Mouse (Mus musculus): Measurements from ENCODE around the gene Fibp. TPM values are rescaled to one million over a fixed set of nuclear protein-coding genes. Genes with fewer than 3 reads are reported as not detected.
A peak's percentile ranks its signal among the peaks of the same experiment; 100 is the strongest.

Fibp gene
- total RNA-seq, 2 experiments from 2014 or later = 87.2 to 95.1 TPM

DNA sequence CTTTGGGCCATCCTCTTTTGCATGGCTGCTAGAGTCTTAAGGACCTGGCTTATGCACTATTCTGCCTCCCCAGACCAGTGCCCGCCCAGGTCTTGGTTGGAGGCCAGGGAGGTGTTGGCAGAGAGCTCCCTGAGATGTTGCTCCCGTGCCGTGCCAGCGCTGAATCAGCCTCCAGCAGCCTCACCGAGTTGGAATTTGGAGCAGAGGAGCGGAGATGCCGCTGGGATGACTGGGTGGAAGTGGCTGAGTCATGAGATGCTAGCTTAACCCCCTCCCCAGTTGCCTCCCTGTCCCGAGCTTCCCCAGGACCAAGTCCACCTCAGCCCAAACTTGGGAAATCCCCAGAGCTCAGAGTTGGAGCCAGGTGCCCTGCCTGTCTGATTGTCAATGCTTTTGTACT is 30.6 kb upstream of the Fibp start:
- intact Hi-C loops (cut with DNase I) = no loop called here
- no peak for DNase-seq (ENCODE audit: low spot score in 2 of 2)

DNA sequence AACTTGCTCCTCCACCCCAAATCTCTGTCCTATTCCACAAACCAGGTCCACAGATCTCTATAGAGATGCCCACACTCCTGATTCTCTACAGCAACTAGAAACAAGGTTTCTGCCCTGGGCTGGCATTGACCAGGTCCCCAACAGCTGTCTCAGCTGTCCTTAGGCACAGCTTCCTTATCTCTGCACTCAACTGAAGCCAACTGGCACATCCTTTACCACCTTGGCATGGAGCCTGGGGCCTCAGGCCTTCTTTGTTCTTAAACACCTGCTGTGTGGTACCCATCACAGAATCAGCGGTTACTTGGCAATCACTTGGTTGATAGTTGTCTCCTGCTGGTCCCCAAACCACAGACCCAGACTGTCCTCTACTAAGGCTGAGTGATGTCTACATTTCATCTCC is 30.0 kb upstream of the Fibp start:
- DNase-seq (ENCODE audit: low spot score in 2 of 2) = no peak
- intact Hi-C loops (cut with DNase I) = no loop called here

DNA sequence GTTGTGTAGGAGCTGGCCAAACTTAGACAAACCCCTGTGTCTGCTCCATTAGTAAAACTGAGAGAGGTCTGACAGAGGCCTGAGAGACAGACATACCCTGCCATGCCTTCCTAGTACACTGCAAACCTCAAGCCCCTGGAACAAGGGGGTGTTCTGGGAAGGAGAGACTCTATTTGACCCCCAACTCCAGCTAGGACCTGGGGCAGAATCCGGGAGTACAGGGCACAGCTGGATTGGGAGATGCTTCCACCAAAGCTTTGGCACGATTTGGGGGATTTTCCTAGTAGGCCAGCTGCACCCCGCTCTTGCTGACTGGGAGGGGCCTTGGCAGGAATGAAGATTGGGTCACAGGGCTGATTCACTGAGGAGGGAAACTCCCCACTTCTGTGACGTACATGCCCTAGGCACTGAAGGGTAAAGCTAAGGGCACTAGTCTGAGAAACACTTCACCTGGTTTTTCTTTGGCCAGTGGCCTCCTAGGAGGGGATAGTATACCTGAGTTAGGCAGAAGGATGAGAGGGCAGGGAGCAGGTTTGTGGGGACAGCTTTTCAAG is 28.4 kb upstream of the Fibp start:
- intact Hi-C loops (cut with DNase I) = no loop called here
- DNase-seq (ENCODE audit: low spot score in 2 of 2) = no peak

DNA sequence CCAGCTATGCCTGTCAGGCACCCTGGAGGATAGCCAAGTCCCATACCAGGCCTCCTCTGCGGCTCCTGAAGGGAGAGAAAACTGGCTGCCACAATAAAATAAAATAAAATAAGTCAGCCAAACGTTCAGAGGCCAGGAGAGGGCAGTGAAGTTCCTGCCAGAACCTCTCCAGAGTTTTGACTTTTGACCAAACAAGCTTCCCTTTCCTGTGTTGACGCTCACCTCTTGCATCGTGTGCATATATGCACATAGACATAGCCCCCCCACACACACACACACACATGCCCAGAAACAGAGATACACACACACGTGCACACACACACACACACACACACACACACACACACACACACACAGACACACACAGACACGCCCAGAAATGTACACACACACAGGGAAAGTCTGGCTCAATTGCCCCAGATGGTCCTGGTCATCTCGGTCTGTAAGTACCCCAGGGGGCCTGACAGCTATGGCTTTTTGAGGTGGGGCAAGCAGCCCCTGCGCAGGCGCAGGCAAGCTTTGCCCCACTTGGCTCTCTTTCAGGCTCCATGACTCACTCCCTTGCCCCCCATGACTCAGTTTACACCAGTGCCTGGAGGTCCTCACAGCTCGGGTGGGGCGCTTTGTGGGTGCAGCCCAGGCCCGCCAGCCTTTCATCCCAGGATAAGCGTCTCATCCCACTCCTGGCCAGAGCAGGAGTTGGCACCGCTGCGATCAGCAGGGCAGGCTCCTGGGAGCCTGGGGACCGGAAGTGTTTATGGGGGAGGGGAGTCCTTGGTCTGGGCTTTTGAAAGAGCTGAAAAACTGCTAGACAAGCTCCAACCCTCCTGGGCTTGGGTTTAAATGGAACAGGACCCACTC is 27.2 kb upstream of the Fibp start:
- intact Hi-C loops (cut with DNase I) = no loop called here
- DNase-seq (ENCODE audit: low spot score in 2 of 2) = no peak

DNA sequence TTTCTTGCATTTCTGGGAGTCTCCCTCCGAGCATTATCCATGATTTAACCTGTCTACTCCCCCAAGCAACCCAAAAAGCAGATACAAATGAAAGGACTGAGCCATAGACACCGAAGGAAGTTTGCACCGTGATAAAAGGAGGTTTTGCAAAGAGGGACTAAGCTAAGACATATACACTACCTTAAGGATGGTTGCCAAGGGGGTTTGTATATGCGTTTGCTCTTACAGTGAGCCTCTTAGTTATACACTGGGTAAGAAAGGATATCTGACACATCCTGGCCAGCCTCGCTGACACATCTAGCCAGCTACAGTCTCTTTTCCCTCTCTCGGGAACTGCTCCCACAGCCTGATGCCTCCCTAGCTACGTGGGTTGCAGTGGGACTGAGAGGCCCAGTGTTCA is 26.5 kb upstream of the Fibp start:
- no peak for DNase-seq (ENCODE audit: low spot score in 2 of 2)
- intact Hi-C loops (cut with DNase I) = no loop called here

DNA sequence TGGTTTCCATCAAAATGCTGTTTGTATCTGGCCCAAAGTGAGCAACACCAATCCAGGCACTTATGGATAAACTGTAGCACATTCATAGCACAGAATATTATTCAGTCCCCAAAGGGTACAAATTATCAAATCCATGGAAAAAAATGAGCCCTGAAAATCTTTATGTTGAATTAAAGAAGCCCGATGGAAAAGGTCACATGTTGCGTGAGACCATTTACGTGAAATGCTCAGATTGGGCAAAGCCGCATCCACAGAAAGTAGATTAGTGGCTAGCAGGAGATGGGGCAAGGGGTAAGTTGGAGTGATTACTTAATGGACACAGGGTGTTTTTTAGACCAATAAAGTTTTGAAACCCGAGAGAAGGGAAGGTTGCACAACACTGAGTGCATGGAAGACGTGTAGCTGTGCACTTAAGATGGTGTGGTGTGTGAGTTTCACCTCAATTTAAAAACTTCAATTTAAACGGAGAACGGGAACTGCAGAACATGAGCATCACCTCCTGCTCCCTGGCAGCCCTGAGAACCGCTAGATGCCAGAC is 16.0 kb upstream of the Fibp start:
- intact Hi-C loops (cut with DNase I) = no loop called here
- no peak for DNase-seq (ENCODE audit: low spot score in 2 of 2)

DNA sequence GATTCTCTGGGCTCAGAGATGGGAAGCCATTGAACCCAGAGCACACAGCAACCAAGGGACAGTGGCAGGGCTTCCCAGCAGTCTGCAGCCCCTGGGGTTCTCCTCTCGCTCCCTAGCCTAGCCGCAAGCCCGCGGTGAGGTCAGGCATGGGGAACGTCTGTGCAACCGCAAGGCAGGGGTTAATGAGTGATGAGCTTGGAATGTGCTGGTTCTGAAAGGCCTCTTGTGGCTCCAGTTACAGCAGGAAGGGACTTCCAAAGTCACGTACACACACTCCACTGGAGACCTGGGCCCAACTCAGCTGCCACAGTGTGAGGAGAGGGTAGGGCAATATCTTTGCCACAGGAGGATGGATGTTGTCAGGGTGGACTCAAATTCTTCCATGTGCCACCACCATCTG is 15.5 kb upstream of the Fibp start:
- intact Hi-C loops (cut with DNase I) = no loop called here
- no peak for DNase-seq (ENCODE audit: low spot score in 2 of 2)

DNA sequence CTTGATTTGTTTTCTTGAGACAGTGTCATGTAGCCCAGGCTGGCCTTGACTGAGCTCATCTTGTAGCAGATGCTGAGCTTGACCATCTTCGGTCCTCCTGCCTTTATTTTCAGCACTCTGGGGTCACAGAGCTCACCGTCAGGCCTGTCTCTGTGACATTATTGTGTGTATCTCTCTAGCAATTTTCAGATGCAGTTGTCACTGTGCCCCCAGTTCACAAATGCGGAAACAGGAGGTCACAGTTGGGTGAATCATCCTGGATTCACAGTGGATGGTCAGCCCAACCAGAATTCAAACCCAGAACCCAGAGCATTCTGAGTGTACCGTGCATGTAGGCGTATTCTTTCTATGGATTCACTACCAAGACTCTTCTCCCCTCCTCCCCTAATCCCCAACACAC is 14.7 kb upstream of the Fibp start:
- intact Hi-C loops (cut with DNase I) = no loop called here
- DNase-seq (ENCODE audit: low spot score in 2 of 2) = no peak

DNA sequence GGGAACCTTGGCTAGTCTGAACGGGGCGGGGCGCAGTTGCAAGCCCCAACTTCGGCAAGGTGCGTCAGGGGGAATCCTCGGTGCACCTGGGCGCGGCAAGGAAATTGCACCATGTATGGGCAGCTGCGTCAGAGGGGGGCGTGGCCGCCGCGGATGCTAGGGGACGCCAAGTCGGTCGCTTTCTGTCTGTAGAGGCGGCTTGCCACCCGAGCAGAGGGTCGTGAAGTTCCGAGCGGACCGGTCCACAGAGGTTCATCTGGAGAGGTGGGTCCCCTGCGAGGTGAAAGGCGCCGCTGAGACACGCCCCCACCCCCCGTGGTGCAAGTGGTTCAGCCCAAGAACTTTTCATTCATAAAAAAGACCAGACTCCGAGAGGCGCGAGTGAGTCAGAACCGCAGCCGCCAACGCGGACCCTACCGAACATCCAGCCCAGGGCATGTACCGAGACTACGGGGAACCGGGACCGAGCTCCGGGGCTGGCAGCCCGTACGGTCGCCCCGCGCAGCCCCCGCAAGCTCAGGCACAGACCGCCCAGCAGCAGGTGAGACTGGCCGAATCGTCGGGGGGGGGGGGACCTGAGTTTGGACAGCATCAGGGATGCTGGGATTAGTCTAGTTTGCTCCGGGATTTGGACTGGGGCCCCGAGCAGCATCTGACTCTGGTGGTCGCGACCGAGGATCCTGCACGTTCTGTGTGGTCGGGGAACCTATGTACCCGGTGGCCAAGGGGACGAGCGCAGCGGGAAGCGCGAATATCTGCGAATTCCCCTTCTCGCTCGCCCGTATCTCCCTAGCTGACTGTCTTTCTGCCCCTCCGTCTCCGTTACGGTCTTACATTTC is 12.7 kb upstream of the Fibp start, which contains the start of gene Fosl1:
Fosl1 (plus strand) TSS at position 33 of the 839 bp plus-strand sequence.
- intact Hi-C loops (cut with DNase I) = no loop called here
- DNase-seq (ENCODE audit: low spot score in 2 of 2) = peak; percentile 70 to 75

DNA sequence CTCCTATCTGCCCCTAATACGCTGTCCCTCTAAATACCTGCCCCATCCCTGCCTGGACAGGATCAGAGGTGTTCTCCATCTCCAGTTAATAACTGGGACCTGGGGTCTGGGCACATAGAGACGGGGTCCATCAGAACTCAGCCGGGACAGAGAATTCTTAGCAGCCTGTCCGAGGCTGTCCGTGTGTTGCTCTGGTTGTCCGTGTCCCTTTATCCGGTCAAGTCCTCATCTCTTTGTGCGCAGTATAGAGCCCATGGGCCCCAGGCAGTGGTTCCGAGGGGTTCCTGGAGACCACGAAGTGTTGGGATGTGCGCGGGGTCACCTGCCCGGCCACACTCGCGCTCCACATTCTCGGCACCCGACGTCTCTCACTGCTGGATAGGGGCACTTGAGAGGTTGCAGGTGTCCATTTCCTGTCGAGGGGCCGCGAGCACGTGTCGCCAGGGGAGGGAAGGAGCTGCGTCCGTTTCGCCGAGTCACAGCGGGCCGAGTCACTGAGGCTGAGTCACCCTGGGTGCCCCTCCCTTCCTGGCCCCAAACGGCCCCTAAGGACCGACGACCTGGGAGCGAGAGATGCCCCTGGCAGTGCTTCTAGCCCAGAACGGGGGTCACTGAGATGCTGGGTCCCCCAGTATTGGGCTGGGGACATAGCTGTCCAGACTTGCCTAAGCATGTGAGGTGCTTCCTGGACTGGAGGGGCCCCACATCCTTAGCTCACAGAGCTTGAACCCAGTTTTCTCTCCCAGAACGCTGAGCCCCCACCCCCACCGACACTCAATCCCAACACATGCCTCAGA is 11.9 kb upstream of the Fibp start:
- DNase-seq (ENCODE audit: low spot score in 2 of 2) = no peak
- intact Hi-C loops (cut with DNase I) = no loop called here

DNA sequence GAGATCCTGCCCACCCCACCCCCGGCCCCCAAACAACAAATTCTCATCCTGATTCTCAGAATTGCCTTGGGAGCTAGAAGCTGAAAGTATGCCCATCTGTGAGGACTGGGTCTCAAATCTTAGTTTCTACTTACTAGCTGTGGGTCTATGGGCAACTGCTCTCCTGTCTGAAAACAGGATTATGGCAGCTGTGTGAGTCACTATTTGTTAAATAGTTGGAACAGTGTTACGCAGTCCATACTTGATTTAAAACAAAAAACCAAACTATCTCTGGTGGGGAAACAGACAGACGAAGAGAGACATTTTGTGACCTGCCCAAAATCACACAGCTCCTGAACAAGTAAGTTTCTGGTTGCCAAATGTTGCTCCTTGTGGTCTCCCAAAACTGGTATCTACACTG is 10.7 kb upstream of the Fibp start:
- no peak for DNase-seq (ENCODE audit: low spot score in 2 of 2)
- intact Hi-C loops (cut with DNase I) = no loop called here

DNA sequence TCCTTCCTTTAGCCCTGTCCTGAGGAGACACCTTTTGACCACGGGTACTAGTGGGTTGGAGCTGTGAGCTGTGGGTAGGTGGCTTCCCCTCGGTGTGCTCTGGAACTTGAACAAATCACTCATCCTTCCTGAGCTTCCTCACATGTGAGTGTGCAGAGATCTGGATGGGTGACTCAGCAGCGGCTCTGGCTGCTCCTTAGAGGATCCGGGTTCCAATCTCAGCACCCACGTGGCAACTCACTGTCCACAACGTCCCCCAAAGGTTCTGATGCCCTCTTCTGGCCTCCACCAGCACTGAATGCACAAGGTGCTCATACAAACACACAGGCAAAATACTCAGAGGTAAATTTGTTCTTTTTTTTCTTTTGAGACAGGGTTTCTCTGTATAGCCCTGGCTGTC is 8.6 kb upstream of the Fibp start:
- DNase-seq (ENCODE audit: low spot score in 2 of 2) = no peak
- intact Hi-C loops (cut with DNase I) = no loop called here

DNA sequence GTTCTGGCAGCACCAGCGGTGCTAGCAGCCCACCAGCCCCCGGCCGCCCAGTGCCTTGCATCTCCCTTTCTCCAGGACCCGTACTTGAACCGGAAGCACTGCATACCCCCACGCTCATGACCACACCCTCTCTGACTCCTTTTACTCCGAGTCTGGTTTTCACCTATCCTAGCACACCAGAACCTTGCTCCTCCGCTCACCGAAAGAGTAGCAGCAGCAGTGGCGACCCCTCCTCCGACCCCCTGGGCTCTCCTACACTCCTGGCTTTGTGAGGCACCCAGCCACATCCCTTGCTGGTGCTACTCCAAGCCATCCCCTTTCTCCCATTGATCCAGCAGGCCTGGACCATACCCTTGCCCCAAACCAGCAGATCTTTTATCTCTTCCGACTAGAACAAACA is 5.4 kb upstream of the Fibp start:
- no peak for DNase-seq (ENCODE audit: low spot score in 2 of 2)
- intact Hi-C loops (cut with DNase I) = no loop called here

DNA sequence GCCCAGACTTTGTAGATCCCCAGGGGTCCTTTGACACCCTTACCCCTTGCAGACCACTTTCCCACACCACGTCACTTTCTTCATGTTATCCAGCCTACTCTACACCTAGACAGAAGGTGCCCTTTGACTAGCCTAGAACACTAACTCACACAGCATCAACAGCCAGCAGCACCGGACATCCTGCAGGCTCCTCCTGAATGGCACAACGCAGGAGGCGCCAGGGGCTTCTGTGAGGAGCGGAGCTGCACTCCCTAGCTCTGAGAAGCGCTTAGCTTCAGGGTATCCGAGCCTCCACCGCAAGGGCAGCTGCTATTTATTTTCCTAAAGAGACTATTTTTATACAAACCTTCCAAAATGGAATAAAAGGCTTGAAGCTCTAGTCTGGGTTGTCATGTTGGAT is 4.8 kb upstream of the Fibp start:
- DNase-seq (ENCODE audit: low spot score in 2 of 2) = no peak
- intact Hi-C loops (cut with DNase I) = no loop called here

DNA sequence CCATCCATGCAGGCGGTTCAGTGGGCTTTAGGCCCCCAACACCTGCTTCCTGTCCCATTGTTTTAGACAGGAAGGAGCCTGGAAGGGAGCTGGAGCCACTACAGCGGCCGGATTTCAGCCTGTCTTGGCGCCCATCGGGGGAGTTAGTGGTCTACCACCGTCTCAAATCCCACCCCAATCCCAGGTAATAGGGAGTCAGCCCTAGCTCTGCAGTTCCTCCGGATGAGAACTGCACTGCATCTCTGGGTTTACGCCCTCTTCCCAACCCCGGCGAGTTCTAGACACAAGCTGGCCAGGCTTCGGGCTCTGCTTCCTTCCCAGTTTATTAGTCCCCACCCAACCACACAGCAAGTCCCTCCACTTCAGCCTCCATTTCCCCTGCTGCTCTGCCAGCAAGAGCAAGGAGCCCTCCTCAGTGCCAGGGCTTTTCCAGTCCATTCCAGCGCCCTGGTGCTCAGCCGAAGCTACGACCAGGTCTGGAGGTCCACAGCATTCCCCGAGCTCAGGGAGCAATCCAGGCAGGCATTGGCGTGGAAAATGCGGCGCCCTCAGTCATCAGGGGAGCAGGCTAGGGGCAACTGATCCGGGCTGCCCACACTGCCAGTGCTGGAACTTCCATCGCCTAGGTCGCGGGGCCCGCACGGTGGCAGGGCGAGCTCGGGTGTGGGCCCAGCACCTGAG is 4.0 kb upstream of the Fibp start:
- DNase-seq (ENCODE audit: low spot score in 2 of 2) = no peak
- intact Hi-C loops (cut with DNase I) = loop anchor here (2.0 kb wide), 2 partner anchors 32 kb away; partner anchors contain the start of genes AI837181, Drap1 and Mus81

DNA sequence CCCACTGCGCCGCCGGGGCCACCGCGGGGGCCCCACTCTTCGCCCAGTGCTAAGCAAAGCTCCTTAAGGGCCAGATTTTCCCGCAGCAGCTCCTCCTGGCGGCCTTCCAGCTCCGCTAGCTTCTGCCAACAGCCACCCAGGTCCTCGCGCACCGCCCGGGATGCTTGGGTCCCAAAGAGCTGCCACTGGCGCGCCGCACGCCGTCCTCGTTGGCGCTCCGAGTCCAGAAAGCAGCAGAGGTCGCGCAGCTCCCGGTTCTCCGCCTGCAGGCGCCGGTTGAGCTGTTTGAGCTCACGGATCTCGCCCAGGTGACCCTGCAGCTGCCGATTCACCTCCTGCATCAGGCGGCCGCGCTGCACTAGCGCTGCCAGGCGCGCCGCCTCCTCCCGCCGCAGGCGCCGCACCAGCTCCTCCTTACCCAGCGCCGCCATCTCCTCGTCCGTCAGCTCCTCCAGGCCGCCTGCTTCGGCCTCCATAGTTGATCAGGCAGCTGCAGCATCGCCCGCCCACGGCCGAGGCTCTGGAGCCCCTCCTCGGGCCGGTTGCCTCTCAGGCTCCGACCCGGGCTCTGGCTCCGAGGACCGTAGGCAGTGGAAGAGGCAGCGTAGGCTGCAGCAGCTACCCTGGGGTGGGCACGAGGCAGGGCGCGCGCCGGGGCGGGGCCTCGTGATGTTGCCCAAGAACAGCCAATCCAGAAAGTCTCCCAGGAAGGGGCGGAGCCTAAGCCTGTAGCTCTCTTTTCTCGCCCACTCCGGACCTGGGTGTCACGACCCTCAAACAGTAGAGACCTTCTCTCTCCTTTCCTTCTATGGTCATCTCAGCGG is 3.3 kb upstream of the Fibp start:
- intact Hi-C loops (cut with DNase I) = loop anchor here (2.0 kb wide), 2 partner anchors 32 kb away; partner anchors contain the start of genes AI837181, Drap1 and Mus81
- peak; percentile 96 for DNase-seq (ENCODE audit: low spot score in 2 of 2)

DNA sequence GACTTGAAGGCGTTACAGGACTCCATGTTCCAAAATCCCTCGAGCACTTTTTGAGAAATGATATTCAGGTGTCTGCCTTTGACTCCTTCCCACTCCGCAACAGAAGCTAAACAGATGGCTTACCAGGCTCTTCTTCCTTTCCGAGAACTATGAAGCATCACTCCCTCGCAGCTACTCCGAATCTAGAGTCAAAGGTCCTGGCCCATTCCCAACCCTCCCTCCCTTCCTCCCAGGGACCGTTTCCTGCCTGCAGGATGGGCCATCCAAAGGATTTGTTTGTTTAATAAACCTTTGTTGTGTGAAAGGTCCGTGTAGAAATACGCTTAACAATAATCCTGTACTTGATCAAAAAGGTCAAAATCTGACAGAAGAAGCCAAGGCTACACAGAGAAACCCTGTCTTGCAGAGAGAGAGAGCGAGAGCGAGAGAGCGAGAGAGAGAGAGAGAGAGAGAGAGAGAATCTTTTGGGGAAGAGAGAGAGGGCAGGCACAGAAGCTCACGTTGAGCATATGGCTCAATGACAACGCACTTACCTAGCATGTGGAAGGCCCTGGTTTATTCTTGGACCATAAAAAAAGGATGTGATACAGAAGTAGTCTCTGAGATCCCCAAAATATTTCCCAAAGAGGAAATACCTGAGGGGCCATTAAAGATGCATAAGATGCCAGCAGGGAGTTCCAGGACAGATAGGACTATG is 2.5 kb upstream of the Fibp start, which contains the start of gene Ccdc85b:
Ccdc85b (minus strand) TSS at position 149 of the 697 bp plus-strand sequence.
- DNase-seq (ENCODE audit: low spot score in 2 of 2) = no peak
- intact Hi-C loops (cut with DNase I) = loop anchor here (2.0 kb wide), 2 partner anchors 31 to 33 kb away; partner anchors contain the start of genes AI837181, Drap1 and Mus81

All from left cerebral cortex, postnatal 36 days (tissue).